ENCODE assay signal across 8 mouse cellular contexts in the genomic region with DNA sequence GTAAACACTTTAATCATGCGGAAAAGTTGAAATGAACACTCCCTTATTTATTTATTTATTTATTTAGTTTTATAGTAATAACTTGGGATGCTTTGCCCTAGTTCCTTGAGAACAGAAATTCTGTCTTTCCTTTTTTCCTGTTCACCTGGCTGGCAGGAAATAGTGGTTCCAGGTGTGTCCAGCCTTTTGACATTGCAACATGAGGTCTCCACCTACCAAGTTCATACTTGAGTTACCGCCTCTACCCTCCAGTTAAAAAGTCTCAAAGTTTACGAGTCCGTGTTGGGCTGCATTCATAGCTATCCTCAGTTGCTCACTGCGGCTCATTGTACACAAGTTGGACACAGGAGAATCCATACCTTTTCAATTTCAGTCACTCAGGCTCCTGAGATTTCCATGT. TPM values are rescaled to one million over a fixed set of nuclear protein-coding genes. Genes with fewer than 3 reads are reported as not detected.
DNase-seq lines count a peak whose midpoint lies in the region; ATAC-seq and TF ChIP-seq lines count a peak whose summit lies in the region.

No protein-coding gene starts in this region.

- WGBS in heart, embryonic 13.5 days: 27% methylated on average over 5 of the region's 5 CpGs
- 30% methylated on average over 5 of the region's 5 CpGs for WGBS in intestine, embryonic 15.5 days
- WGBS in midbrain, embryonic 13.5 days: 41% methylated on average over 5 of the region's 5 CpGs

- no peak for TF ChIP-seq POLR2A in cortical plate, adult 2 months (IDR thresholded peaks at IDR 0.05; ENCODE audit: extremely low read depth, insufficient read depth, low read length)

- H3K9ac ChIP-seq in heart, embryonic 13.5 days: peak overlapping the region; percentile 92
- peak overlapping the region; percentile 80; the same call in 1 of the 2 replicates for H3K9ac ChIP-seq in intestine, embryonic 15.5 days
- H3K9ac ChIP-seq in midbrain, embryonic 13.5 days (replicated peaks): peak overlapping the region; percentile 87

- H3K27ac ChIP-seq in heart, embryonic 13.5 days (replicated peaks): peak overlapping the region; percentile 93
- no peak overlapping the region for H3K27ac ChIP-seq in cortical plate, adult 2 months (ENCODE audit: insufficient read depth, low read length)
- no peak overlapping the region for H3K27ac ChIP-seq in intestine, embryonic 15.5 days
- H3K27ac ChIP-seq in midbrain, embryonic 13.5 days: no peak overlapping the region

- intact Hi-C loops in heart, postnatal 25 days (cut with DNase I): no loop called here
- intact Hi-C loops in left cerebral cortex, postnatal 10 days (cut with DNase I): no loop called here

- H3K4me1 ChIP-seq in heart, embryonic 13.5 days: peaks cover 10% of the 10 kb centered on the region
- H3K4me1 ChIP-seq in cortical plate, adult 2 months (ENCODE audit: control insufficient read depth, insufficient read depth, low read length): peaks cover 5% of the 10 kb centered on the region
- H3K4me1 ChIP-seq in intestine, embryonic 15.5 days (replicated peaks): 0 out of 2 replicates have a peak, but pooled peaks cover 4% of the 10 kb centered on the region
- H3K4me1 ChIP-seq in midbrain, embryonic 13.5 days (replicated peaks): peaks cover 12% of the 10 kb centered on the region

- peak overlapping the region; percentile 75 for H3K4me3 ChIP-seq in heart, embryonic 13.5 days
- peak overlapping the region; percentile 52 for H3K4me3 ChIP-seq in cortical plate, adult 2 months (ENCODE audit: insufficient read depth, low read length)
- H3K4me3 ChIP-seq in intestine, embryonic 15.5 days (replicated peaks): peak overlapping the region; percentile 88
- H3K4me3 ChIP-seq in midbrain, embryonic 13.5 days (replicated peaks): peak overlapping the region; percentile 93

- H3K36me3 ChIP-seq in heart, embryonic 13.5 days: peaks cover 5% of the 10 kb centered on the region
- no peaks in the 10 kb centered on the region for H3K36me3 ChIP-seq in intestine, embryonic 15.5 days
- H3K36me3 ChIP-seq in midbrain, embryonic 13.5 days: peaks cover 3% of the 10 kb centered on the region; the same call in 1 of the 2 replicates

- no peaks in the 10 kb centered on the region for H3K9me3 ChIP-seq in heart, embryonic 13.5 days
- no peaks in the 10 kb centered on the region for H3K9me3 ChIP-seq in intestine, embryonic 15.5 days
- no peaks in the 10 kb centered on the region for H3K9me3 ChIP-seq in midbrain, embryonic 13.5 days

- DNase-seq in heart, postnatal 25 days (ENCODE audit: low spot score): no peak
- DNase-seq in left cerebral cortex, postnatal 10 days (ENCODE audit: extremely low spot score in 1 of 2, low spot score in 2 of 2): no peak
- no peak for DNase-seq in adrenal gland, postnatal 10 days
- DNase-seq in frontal cortex, adult 2 months (ENCODE audit: extremely low spot score in 1 of 2, low spot score in 1 of 2): no peak

- peak overlapping the region; percentile 76 for H3K4me2 ChIP-seq in heart, embryonic 13.5 days
- peak overlapping the region; percentile 80 for H3K4me2 ChIP-seq in intestine, embryonic 15.5 days (replicated peaks)
- H3K4me2 ChIP-seq in midbrain, embryonic 13.5 days (replicated peaks): peak overlapping the region; percentile 84

- no peak for TF ChIP-seq CTCF in cortical plate, adult 2 months (IDR thresholded peaks at IDR 0.05; ENCODE audit: extremely low read depth, insufficient read depth, low read length)

- no peak for ATAC-seq in heart, embryonic 13.5 days (ENCODE audit: extremely low read depth, insufficient number of reproducible peaks, low FRiP score, low TSS enrichment)
- peak; percentile 9; the same call in 1 of the 2 replicates for ATAC-seq in intestine, embryonic 15.5 days
- ATAC-seq in midbrain, embryonic 13.5 days: no peak

- H3K27me3 ChIP-seq in heart, embryonic 13.5 days (replicated peaks): no peaks in the 10 kb centered on the region
- H3K27me3 ChIP-seq in intestine, embryonic 15.5 days (replicated peaks): no peaks in the 10 kb centered on the region
- H3K27me3 ChIP-seq in midbrain, embryonic 13.5 days: no peaks in the 10 kb centered on the region

RNA-seq across cellular contexts. Expression of gene Nars2, which starts 0.8 kb away (rescaled TPM):
- polyA plus RNA-seq in heart, embryonic 13.5 days (2015; fragmentation: Nextera tagmentation; extraction: Ambion mirVana): 16.6 and 17.1 TPM in 2 replicates
- 10 to 100 TPM; 19.6 to 20.3 TPM for total RNA-seq in heart, postnatal 25 days (2021)
- 9.5 and 11.8 TPM in 2 replicates for polyA plus RNA-seq in cortical plate, adult 2 months (2012; rRNA removed)
- polyA plus RNA-seq in intestine, embryonic 15.5 days (2015; fragmentation: Nextera tagmentation; extraction: Ambion mirVana): 25.1 and 25.7 TPM in 2 replicates
- 15.6 and 19.0 TPM in 2 replicates for polyA plus RNA-seq in midbrain, embryonic 13.5 days (2015; fragmentation: Nextera tagmentation; extraction: Ambion mirVana)
- 10 to 100 TPM; 17.1 to 17.3 TPM for total RNA-seq in left cerebral cortex, postnatal 10 days (2021)
- 10 to 100 TPM; 25.0 to 25.7 TPM for total RNA-seq in adrenal gland, postnatal 10 days (2021)
- 9.7 and 10.1 TPM in 2 replicates for polyA plus RNA-seq in frontal cortex, adult 2 months (2012; rRNA removed)
